Mouse (Mus musculus) ES-CJ7 (cell line): ENCODE results near the gene Atg5.
A peak's percentile ranks its signal among the peaks of the same experiment; 100 is the strongest.
"Not testable (repeated sequence)": the region's sequence is repeated elsewhere in the genome, so short reads cannot be mapped to it uniquely, and the experiment has no call there.

Source experiments
- DNase-seq: peaks from one replicate; pipeline ENCODE4 v3.0.0; 2011; ENCODE audit warnings: low read depth, low spot score

Gene Atg5

DNA sequence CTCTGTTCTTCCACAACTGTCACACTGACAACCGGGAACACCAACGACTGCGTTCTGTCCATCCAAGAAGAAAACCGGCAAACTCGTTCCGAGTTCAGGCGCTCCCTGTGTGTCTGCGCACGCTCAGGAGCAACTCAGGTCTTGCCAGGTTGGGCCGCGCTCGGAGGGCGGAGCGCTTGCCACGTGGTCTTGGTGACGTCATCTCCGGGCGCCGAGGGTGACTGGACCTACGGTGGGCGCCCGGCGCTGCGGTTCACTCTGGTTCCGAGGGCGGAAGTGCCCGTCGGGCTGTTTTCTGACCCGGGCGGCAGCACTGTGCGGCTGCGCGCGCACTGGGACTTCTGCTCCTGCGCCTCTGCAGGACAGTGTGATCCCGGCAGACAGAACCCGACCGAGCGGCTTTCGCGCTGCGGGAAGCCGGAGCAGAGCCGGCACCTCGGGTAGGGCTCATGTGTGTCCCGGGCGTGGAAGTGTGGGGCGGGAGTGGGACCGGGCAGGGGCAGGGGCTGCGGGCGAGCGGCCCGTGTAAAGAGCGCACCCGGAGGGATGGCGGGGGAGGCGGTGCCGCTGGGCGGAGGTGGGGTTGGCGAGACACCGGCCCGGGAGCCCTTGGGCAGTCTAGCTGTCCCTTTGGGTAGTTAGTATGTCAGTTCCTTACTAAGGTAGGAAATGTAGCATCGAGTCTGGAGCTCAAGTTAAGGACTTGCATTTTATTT lies at the start of gene Atg5:
Atg5 (plus strand) TSS at position 214 of the 716 bp plus-strand sequence.
- DNase-seq: peak; percentile 98

DNA sequence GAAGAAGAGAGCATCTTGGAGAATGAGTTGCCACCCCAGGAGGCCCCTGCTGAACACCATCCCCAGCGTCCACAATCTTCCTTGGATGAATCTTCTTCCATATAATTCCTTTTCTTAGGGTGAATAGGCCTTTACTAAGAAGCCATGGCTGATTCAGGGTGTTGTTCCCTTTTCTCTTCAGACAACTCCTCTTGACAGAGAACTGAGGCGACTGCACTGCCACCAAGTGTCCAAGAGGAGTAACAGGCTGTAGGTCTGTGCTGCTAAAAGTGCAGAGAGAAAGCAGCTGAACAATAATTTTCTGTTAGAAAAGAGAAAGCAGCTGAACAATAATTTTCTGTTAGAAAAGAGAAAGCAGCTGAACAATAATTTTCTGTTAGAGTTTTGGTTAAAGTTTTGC lies 49.1 kb upstream of the Atg5 start:
- DNase-seq: peak; percentile 17

DNA sequence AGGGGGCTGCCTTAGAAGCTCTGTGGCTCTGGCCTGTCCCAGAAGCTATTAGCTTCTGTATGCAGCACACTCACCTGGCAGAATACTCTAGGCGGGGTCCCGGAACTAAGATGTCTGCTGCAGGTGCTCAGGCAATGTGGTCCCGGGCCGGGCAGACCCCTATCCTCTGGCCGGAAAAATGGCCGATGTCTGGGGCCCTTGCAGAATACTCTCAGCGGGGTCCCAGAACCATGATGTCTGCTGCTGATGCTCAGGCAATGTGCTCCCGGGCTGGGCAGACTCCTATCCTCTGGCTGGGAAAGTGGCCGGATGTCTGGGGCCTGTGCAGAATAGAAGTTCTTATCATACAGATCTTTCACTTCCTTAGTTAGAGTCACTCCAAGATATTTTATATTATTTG lies 43.8 kb upstream of the Atg5 start:
- DNase-seq: no peak

- peak; percentile 48 for DNase-seq
These were observed 34.8 kb upstream of the Atg5 start for GRCm38 (mm10) chr10:44233351-44233750.

- not testable (repeated sequence) for DNase-seq
These were observed 32.9 kb upstream of the Atg5 start for GRCm38 (mm10) chr10:44235298-44235697.

GRCm38 (mm10) chr10:44256624-44257023 lies 11.5 kb upstream of the Atg5 start:
- DNase-seq: peak; percentile 20

DNA sequence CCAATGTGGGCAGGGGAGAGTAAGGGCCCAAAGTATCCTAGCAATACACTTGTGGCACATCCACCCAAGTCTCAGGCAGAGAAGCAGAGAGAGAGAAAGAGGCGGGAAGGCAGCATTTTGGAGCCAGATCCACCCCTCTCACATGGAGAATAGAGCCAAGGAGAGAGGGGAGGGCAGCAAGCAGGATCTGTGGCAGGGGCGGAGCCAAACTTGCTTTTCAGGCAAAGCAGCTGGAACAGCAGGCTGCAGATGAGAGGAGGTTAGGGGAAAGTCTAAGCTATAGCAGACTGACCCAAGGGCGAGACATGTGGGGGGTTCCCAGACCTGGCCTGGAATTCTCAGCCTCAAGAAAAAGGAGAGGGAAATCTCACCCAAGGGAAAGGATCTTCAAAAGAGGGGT lies 2.3 kb upstream of the Atg5 start:
- peak; percentile 48 for DNase-seq

GRCm38 (mm10) chr10:44266561-44266960 lies 1.6 kb upstream of the Atg5 start:
- DNase-seq: peak; percentile 48

GRCm38 (mm10) chr10:44267426-44268142 lies 574 bp upstream of the Atg5 start:
- DNase-seq: no peak

DNA sequence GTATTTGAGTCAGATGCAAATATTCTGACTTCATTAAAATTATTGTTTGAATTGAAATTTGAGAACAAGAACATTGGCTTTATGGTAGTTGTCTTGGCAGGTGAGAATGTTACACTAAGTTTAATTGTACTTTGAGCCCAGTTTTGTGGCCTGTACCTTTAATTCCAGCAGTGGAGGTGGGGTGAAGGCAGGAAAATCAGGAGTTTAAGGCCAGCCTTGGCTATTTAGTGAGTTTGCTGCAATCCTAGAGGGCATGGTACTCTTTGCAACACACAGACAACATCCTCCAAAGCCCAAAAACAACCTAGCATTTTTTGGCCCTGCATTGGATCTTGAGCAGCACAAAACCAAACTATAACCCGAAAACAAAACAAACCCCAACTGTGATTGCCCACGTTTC lies 1.1 kb downstream of the Atg5 start:
- no peak for DNase-seq

DNA sequence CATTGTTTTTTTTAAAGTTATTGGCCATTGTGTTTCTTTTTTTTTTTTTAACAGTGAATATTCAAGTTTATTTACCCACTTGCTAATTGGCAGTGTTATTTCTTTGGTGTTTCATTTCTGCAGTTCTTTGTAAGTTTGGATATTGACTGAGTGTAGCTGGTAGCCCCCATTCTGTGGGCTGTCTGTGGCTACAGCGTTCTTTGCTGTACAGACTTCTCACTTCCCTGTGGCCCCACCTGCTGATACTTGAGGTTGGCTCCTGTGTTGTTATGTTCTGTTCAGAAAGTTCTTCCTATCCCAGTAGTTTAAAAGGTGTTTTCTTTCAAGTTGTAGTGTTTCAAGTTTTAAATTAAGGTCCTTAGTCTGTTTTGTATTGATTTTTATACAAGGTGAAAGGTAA lies 14.2 kb downstream of the Atg5 start:
- no peak for DNase-seq

GRCm38 (mm10) chr10:44285106-44285505 lies 16.9 kb downstream of the Atg5 start:
- DNase-seq: no peak

- DNase-seq: no peak
These were observed 17.8 kb downstream of the Atg5 start for GRCm38 (mm10) chr10:44285935-44286334.

DNA sequence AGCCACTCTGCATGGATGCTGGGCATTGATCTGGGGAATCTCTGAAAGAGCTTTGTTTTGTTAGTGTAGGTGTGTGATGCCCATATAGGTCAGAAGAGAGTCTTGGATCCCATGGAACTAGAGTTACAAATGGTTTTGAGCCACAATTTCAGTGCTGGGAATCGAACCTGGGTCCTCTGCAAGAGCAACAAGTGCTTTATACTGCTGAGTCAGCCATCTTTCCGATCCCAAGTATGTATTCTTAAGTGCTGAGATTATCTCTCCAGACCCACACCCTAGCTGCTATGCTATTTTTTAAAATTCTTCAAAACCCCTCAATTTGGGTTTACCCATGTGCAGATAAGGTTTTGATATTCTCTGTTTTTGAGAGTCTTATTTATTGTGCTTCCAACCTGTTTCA lies 22.7 kb downstream of the Atg5 start:
- DNase-seq: no peak

DNA sequence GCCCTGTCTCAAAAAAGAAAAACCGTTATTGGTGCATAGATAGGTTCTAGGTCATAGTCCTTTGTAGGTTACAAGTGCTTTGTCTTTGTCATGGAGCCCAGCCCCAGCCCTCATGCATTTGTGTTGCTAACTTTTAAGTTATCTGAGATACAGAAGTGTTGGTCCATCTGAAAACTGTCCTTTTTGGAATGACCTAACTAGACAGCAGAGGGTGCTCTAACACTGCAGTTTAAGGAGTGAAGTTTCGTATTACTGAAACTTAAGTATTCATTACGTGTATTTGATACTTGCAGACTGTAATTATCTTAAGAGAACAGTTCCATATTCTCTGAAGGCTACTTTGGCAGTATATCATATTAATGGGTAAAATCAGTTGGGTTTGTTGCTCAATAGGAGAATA lies 24.0 kb downstream of the Atg5 start:
- peak; percentile 27 for DNase-seq

GRCm38 (mm10) chr10:44299165-44299564 lies 31.0 kb downstream of the Atg5 start:
- no peak for DNase-seq

DNA sequence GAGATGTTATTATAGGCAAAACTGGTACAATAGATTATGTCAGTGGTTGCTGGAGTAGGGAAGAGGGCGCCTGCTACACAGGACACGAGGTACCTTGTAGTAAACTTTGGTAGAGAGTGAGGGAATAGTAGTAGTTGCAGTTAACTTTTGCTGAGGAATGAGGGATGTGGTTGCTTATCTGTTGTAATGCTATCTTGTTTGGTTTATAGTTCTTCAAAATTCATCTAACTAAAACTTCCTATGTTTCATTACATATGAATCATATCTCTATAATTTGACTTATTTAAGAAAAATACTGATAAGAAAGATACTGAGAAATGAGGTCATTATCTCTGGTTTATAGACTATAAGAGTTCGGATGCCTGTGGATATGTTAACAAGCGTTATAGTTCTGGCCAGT lies 31.9 kb downstream of the Atg5 start:
- no peak for DNase-seq

GRCm38 (mm10) chr10:44303648-44304329 lies 35.6 kb downstream of the Atg5 start:
- DNase-seq: no peak

DNA sequence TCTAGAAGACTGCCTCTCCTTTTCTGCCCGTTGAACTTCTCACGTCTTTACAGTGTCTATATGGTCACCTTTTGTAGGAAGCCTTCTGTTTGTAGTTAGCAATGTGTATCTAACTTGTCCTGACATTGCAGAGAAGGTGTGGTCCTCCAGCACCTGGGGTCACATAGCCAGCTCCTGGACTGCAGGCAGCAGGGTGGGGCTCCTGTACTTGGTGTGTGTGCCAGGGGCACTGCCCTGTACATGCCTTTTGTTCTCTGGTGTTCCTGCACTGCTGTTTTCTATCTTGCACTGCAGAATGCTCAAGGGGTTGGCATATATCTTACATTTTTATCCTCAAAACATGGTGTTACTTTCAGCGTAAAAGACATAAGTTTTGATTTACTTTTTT lies 36.2 kb downstream of the Atg5 start:
- DNase-seq: no peak

GRCm38 (mm10) chr10:44304845-44305244 lies 36.7 kb downstream of the Atg5 start:
- no peak for DNase-seq

DNA sequence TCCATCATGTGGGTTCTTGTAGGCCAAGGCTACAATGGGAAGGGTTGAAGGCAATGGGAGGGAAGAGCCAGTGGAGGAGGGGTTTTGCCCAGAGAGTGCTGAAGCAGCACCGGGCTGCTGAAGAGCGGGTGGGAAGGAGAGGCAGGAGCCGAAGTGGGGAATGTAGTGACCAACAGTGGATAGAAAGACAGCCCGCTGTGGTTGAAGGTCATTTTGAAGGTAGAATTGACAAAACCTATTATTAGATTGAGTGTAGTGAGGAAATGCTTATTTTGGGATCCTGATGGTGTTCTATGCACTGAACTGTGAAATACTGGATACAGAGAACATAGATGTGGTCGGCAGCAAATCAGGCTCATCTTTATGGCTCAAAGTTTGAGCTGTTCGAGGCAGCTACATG lies 38.1 kb downstream of the Atg5 start:
- no peak for DNase-seq

- peak; percentile 59 for DNase-seq
These were observed 40.1 kb downstream of the Atg5 start for GRCm38 (mm10) chr10:44308280-44308679.

- DNase-seq: no peak
These were observed 41.1 kb downstream of the Atg5 start for GRCm38 (mm10) chr10:44309250-44309649.
